Mouse (Mus musculus) adipocyte (in vitro differentiated cells): ENCODE results near the gene Pon3.

Experiments
- DNase-seq: peaks from one replicate; pipeline ENCODE4 v3.0.0-alpha.2; 2016; ENCODE audit warnings: low spot score

The Pon3 gene

GRCm38 (mm10) chr6:5179189-5179588 is 76.9 kb downstream of the Pon3 start:
- DNase-seq: no peak

GRCm38 (mm10) chr6:5177967-5178891 is 77.9 kb downstream of the Pon3 start:
- DNase-seq: no peak

GRCm38 (mm10) chr6:5174179-5174812 is 81.8 kb downstream of the Pon3 start:
- DNase-seq: no peak

GRCm38 (mm10) chr6:5172571-5172970 is 83.5 kb downstream of the Pon3 start:
- DNase-seq: no peak

GRCm38 (mm10) chr6:5171418-5171817 is 84.7 kb downstream of the Pon3 start:
- no peak for DNase-seq
